Mouse (Mus musculus) hindbrain, embryonic 16.5 days (tissue): ENCODE measurements around the gene Snx1. TPM values are rescaled to one million over a fixed set of nuclear protein-coding genes. Genes with fewer than 3 reads are reported as not detected.
A peak's percentile ranks its signal among the peaks of the same experiment; 100 is the strongest.

Source experiments
- ATAC-seq: fragments of 200-750 bp; cut with Nextera tagmentation; 2 replicates; pipeline ENCODE4 v1.8.0; 2017; ENCODE audit warnings: moderate TSS enrichment, moderate library complexity
- H3K27ac ChIP-seq: fragments of 300-500 bp; sonication (generic); 2 replicates; pipeline ENCODE4 v1.5.1; 2014; ENCODE audit warnings: low read depth, mild to moderate bottlenecking, control low read depth, low read length, moderate library complexity
- H3K27me3 ChIP-seq: fragments of 300-500 bp; sonication (generic); replicated peaks from 2 replicates; pipeline ENCODE4 v1.6.1; 2014; ENCODE audit warnings: low read length; ENCODE audit not compliant: control insufficient read depth, insufficient read depth
- H3K36me3 ChIP-seq: fragments of 300-500 bp; sonication (generic); 2 replicates; pipeline ENCODE4 v1.6.1; 2014; ENCODE audit warnings: mild to moderate bottlenecking, low read length, moderate library complexity, mixed read lengths; ENCODE audit not compliant: control insufficient read depth, insufficient read depth
- H3K4me1 ChIP-seq: fragments of 300-500 bp; sonication (generic); 2 replicates; pipeline ENCODE4 v1.6.1; 2014; ENCODE audit warnings: low read depth, low read length; ENCODE audit not compliant: control insufficient read depth, insufficient read depth
- H3K4me2 ChIP-seq: fragments of 300-500 bp; sonication (generic); 2 replicates; pipeline ENCODE4 v1.6.1; 2014; ENCODE audit warnings: mild to moderate bottlenecking, low read length, control low read depth, moderate library complexity
- H3K4me3 ChIP-seq: fragments of 300-500 bp; sonication (generic); 2 replicates; pipeline ENCODE4 v1.5.1; 2014; ENCODE audit warnings: mild to moderate bottlenecking, low read length, control low read depth, moderate library complexity
- H3K9ac ChIP-seq: fragments of 300-500 bp; sonication (generic); 2 replicates; pipeline ENCODE4 v1.6.1; 2014; ENCODE audit warnings: low read depth, mild to moderate bottlenecking, control low read depth, low read length, moderate library complexity
- H3K9me3 ChIP-seq: fragments of 300-500 bp; sonication (generic); 2 replicates; pipeline ENCODE4 v1.6.1; 2014; ENCODE audit warnings: mild to moderate bottlenecking, low read length, moderate library complexity; ENCODE audit not compliant: control insufficient read depth
- WGBS: fragments of 180-500 bp; shearing (Covaris S2); extraction: QIAGEN DNeasy Blood & Tissue Kit; methylation state at CpG from one replicate; pipeline ENCODE4 v1.1.7; 2014; 5-methylcytosine and 5-hydroxymethylcytosine counted together
- polyA plus RNA-seq: library from polyadenylated mRNA; unstranded; fragments of >200 nt; fragmentation: Nextera tagmentation; extraction: Ambion mirVana; gene quantifications from 2 replicates; pipeline ENCODE4 v1.2.1, GENCODE M21; 2015

The Snx1 gene
- polyA plus RNA-seq, 1 experiment from 2014 or later = 77.2 TPM

DNA sequence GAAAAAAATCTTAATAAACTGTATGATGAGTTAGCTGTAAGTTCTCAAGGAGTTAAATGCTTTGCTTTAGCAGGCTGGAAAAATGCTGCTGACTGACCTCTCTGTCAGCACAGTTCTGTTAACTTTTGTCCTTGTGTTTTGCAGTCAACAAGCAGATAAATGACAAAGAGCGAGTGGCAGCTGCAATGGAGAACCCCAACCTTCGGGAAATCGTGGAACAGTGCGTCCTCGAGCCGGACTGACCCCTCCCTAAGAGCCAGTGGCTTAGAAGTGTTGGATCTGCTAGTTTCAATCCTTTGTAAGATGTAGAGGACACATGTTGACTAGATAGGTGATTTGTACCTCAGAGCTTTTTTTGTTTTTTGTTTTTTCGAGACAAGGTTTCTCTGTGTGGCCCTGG, 11.8 kb upstream of the Snx1 start:
- ATAC-seq = no peak
- WGBS = 91% methylated on average over 7 of the region's 7 CpGs
- H3K4me3 ChIP-seq = no peak overlapping the region
- H3K4me2 ChIP-seq = no peak overlapping the region
- no peaks in the 10 kb centered on the region for H3K4me1 ChIP-seq
- H3K9ac ChIP-seq = no peak overlapping the region
- no peaks in the 10 kb centered on the region for H3K9me3 ChIP-seq
- peaks cover 27% of the 10 kb centered on the region for H3K36me3 ChIP-seq
- H3K27me3 ChIP-seq = no peaks in the 10 kb centered on the region
- no peak overlapping the region for H3K27ac ChIP-seq

DNA sequence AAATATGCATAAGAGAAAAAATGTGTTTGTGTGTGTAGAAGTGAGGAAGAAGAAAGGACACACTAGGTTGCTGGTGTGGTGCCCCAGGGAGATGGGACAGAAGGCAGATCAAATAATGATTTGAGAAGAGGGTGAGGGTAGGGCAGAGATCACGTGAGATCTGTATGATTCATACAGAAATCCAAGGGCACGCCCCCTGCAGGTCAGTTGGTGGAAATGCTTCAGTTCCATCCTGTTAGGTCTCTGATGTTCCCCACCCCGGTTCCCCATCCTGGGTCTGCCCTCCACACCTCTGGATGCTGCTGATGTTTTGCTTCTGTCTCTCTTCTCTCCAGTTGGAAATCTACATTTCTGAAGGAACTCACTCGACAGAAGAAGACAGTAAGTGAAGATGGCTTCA, 9.6 kb upstream of the Snx1 start:
- no peaks in the 10 kb centered on the region for H3K4me1 ChIP-seq
- no peaks in the 10 kb centered on the region for H3K27me3 ChIP-seq
- no peak overlapping the region for H3K9ac ChIP-seq
- H3K9me3 ChIP-seq = no peaks in the 10 kb centered on the region
- ATAC-seq = no peak
- 39% methylated on average over 4 of the region's 4 CpGs for WGBS
- H3K4me3 ChIP-seq = no peak overlapping the region
- H3K36me3 ChIP-seq = peaks cover 27% of the 10 kb centered on the region
- no peak overlapping the region for H3K27ac ChIP-seq
- no peak overlapping the region for H3K4me2 ChIP-seq

DNA sequence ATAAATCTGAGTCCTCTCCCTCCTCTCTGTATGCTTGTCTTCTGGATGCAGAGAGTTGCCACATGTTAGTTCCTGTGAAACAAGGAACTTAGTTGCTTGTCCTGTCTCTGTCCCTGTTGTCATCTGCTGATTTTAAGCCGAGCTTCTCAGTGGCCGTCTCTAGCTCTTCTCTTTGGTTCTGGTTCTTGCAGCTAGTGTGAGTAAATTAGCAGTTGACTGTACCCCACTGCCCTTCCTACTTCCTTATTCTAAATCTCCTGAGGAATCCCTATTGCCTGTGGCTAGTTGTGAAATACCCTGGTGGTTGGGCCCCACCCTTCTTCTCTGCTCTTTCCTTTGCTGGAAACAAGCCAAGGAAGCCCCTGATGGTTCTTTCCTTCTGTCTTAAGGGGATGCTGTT, 5.1 kb upstream of the Snx1 start:
- Histone ChIP-seq H3K36me3 (peaks cover 10% of the 10 kb centered on the region), H3K27ac (no peak overlapping the region), H3K4me3 (no peak overlapping the region), H3K9ac (no peak overlapping the region), H3K9me3 (no peaks in the 10 kb centered on the region), H3K4me1 (peaks cover 8% of the 10 kb centered on the region), H3K27me3 (no peaks in the 10 kb centered on the region), H3K4me2 (no peak overlapping the region)
- no peak for ATAC-seq
- 91% methylated on average over 2 of the region's 2 CpGs for whole genome bisulfite sequencing

DNA sequence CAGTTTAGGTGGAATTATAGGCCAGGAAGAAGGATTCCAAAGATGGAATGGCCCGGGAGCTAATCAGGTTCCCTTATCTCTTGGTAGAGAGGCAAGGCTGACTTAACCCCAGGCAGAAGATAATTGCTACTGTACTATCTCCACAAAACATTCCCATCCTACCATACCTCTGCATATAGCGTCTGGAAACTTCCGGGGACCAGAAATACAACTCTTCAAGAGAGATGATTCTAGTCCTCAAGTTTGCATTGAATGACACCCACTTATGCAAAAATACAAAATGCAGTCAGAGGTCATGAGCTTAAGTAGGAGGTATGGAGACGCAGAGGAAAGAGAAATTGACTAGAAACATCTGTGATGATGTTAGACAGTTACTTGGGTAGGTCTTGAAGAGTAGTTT, 1.5 kb upstream of the Snx1 start:
- H3K9ac ChIP-seq = no peak overlapping the region
- peak overlapping the region; percentile 90; the same call in 1 of the 2 replicates for H3K4me2 ChIP-seq
- H3K27ac ChIP-seq = no peak overlapping the region
- 97% methylated on average over 4 of the region's 4 CpGs for WGBS
- no peak overlapping the region for H3K4me3 ChIP-seq
- peaks cover 17% of the 10 kb centered on the region for H3K4me1 ChIP-seq
- ATAC-seq = no peak
- H3K27me3 ChIP-seq = no peaks in the 10 kb centered on the region
- H3K36me3 ChIP-seq = no peaks in the 10 kb centered on the region; the same call in 1 of the 2 replicates
- no peaks in the 10 kb centered on the region for H3K9me3 ChIP-seq

DNA sequence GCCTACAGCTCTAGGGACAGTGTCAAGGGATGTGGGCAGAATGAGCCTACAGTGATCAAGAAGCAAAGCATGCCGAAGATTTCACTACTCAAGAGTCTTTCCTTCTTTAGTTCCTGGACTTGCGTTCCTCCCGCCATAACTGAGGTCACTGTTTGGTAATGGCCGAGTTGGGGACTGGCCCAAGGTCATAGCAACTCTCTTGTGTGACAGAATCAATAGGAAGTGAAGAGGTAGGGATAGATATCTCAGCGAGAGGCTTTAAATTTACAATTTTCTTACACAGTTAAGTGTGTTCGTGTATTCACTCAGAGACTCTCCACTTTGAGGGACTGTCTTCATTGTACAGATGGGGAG, 783 bp upstream of the Snx1 start:
- Histone ChIP-seq H3K27ac (peak overlapping the region; percentile 52), H3K9me3 (no peaks in the 10 kb centered on the region), H3K4me3 (peak overlapping the region; percentile 52), H3K9ac (peak overlapping the region; percentile 66), H3K4me1 (peaks cover 23% of the 10 kb centered on the region), H3K36me3 (no peaks in the 10 kb centered on the region), H3K4me2 (peak overlapping the region; percentile 90), H3K27me3 (no peaks in the 10 kb centered on the region)
- ATAC-seq = no peak
- 49% methylated on average over 6 of the region's 6 CpGs for WGBS

DNA sequence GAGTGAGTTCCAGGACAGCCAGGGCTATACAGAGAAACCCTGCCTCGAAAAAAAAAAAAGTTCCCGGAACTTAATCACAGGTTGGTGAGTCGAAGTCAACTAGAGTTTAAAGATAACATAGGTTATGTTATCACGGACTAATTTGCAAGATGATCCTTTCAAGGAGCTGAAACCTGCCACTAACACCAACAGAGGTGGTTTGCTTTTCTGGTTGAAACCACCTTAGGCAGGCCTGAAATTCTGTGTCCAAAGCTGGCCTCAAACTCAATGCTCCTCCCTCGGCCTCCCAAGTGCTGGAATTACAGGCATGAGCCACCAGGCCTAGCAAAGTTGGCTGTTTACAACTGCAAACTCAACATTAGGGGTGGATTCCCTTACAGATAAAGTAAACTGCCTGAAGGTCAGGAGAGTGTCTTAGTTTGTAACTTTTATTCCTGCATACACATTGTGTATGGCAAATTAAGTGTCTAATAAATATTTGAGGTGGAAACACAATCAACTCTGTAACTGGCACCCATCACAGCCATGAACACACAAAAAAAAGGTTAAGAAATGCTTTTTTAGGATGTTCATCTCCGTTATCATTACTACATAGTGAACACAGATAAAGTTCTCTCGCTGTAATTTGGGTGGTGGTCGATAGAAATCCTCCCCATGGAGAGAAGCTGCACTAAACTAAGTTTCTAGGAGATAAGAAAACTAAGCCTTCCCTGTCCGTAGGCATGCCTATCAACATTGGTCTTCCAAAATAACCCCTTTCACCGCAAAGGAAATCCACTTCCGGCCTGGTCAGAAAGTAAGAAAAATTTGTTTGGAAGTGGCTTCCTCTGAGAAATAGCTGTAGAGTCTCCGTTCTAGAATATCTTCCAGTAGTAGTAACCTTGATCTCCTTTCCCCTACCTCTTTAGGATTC, 588 bp downstream of the Snx1 start:
- peak overlapping the region; percentile 48 for H3K4me2 ChIP-seq
- no peak overlapping the region for H3K9ac ChIP-seq
- H3K27ac ChIP-seq = peak overlapping the region; percentile 24; the same call in 1 of the 2 replicates
- H3K27me3 ChIP-seq = no peaks in the 10 kb centered on the region
- H3K4me3 ChIP-seq = peak overlapping the region; percentile 52
- peaks cover 26% of the 10 kb centered on the region for H3K4me1 ChIP-seq
- 64% methylated on average over 12 of the region's 12 CpGs for WGBS
- no peak for ATAC-seq
- no peaks in the 10 kb centered on the region for H3K9me3 ChIP-seq
- H3K36me3 ChIP-seq = no peaks in the 10 kb centered on the region

DNA sequence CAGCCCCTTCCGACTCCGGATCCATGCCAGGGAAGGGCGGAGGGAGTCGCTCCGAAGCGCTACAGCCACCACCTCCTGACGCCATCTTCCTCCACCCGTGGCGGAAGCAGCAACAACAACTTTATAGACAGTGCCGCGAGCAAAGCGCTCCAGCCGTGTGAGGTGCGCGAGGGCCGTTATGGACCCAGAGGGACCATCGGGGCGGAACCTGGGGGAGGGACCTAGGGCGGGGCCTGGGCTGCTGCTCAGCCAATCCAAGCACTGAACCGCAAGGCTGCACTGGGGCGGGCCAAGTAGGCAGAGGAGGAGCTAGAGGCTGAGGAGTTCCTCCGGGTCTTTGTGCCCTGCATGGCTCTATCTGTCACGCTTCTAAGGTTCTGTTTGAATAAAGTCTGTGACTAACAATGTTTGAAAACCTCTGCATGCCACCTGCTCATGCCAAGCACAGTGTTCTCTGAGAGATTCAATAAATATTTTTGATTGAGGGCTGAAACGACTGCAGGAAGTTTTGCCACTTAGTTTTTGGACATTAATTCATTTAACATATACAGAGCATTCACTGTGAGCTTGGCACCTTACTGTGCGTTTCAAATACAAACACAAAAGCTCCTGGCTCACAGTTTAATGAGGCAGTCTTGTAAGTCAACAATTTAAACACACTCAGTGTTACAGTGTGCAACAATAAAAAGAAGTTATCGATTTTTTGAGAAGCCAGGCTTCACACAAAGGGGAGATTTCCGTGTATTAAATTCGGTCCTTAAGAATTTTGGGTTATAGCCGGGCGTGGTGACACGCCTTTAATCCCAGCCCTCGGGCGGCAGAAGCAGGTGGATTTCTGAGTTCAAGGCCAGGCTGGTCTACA, 1.5 kb downstream of the Snx1 start:
- H3K4me2 ChIP-seq = peak overlapping the region; percentile 76
- peak overlapping the region; percentile 68 for H3K4me3 ChIP-seq
- H3K4me1 ChIP-seq = peaks cover 26% of the 10 kb centered on the region
- peak; percentile 98 for ATAC-seq
- H3K36me3 ChIP-seq = no peaks in the 10 kb centered on the region
- peak overlapping the region; percentile 86 for H3K27ac ChIP-seq
- H3K27me3 ChIP-seq = no peaks in the 10 kb centered on the region
- WGBS = 8% methylated on average over 33 of the region's 33 CpGs
- no peaks in the 10 kb centered on the region for H3K9me3 ChIP-seq
- H3K9ac ChIP-seq = peak overlapping the region; percentile 81

DNA sequence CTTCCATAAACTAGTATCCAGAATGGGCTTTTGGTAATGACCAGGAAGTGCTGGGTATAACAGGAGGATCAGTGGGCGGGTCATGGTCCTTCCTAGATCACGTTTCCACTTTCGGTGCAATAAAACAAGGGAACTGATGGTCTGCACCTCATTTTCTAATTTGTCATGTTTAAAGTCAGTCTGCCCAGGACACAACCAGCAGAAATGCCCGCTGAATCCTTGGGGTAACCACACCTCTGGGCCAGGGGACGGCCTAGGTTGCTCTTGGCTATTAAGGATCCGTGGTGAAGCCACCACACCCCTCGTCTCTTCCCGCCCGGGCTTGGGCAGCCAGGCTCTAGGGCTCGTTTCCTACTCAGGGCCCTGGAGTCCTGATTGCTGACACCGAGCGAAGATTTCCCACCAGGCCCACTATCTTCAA, 2.3 kb downstream of the Snx1 start:
- Histone ChIP-seq H3K9ac (peak overlapping the region; percentile 81), H3K4me2 (peak overlapping the region; percentile 76), H3K9me3 (no peaks in the 10 kb centered on the region), H3K27ac (peak overlapping the region; percentile 86), H3K27me3 (no peaks in the 10 kb centered on the region), H3K4me3 (peak overlapping the region; percentile 68), H3K36me3 (no peaks in the 10 kb centered on the region), H3K4me1 (peaks cover 26% of the 10 kb centered on the region)
- ATAC-seq = peak; percentile 14; the same call in 1 of the 2 replicates
- WGBS = 0% methylated on average over 12 of the region's 12 CpGs

DNA sequence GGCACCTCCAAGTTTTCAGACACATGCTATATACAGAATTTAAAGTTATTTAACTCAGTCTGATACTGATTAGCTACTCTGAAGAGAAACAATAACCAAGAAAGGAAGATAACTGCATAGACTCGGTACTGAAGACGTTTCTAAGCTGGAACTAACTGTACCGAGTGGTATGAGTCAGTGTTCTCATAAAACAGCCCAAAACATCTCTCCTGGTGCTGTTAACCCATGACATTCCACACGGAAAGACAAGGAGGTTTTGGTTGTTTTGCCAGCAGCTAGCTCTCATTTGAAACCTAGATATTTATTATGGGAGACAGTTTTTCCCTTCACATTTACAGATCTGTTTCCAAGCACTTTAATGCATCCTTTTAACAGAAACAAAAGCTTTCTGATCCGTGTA, 2.7 kb downstream of the Snx1 start:
- Histone ChIP-seq H3K4me1 (peaks cover 26% of the 10 kb centered on the region), H3K9me3 (no peaks in the 10 kb centered on the region), H3K27me3 (no peaks in the 10 kb centered on the region), H3K4me3 (peak overlapping the region; percentile 68), H3K27ac (no peak overlapping the region), H3K4me2 (peak overlapping the region; percentile 76), H3K36me3 (no peaks in the 10 kb centered on the region), H3K9ac (peak overlapping the region; percentile 81)
- ATAC-seq = no peak
- 7% methylated on average over 5 of the region's 5 CpGs for WGBS
